Mouse (Mus musculus): ENCODE results near the gene Cpne6. TPM values are rescaled to one million over a fixed set of nuclear protein-coding genes. Genes with fewer than 3 reads are reported as not detected.

The Cpne6 gene
- polyA plus RNA-seq, 1 experiment: 0.06 TPM

GRCm38 (mm10) chr14:55563249-55563648 lies 53.0 kb downstream of the Cpne6 start:
- H3K36me3 ChIP-seq (ENCODE audit: control insufficient read depth, insufficient read depth, low read length): peaks cover 11% of the 10 kb centered on the region
- H3K4me3 ChIP-seq (ENCODE audit: control insufficient read depth, low read depth, low read length): no peak overlapping the region

GRCm38 (mm10) chr14:55565748-55566147 lies 55.5 kb downstream of the Cpne6 start:
- H3K36me3 ChIP-seq (ENCODE audit: control insufficient read depth, insufficient read depth, low read length): peaks cover 11% of the 10 kb centered on the region
- TF ChIP-seq POLR2A (IDR thresholded peaks at IDR 0.05; ENCODE audit: control insufficient read depth, low read depth, low read length) (no peak), CTCF (IDR thresholded peaks at IDR 0.05; ENCODE audit: control insufficient read depth, insufficient read depth, insufficient replicate concordance, low read depth, low read length) (no peak)
- H3K27ac ChIP-seq (ENCODE audit: control insufficient read depth, insufficient read depth, low read depth, low read length): no peak overlapping the region

More at GRCm38 (mm10) chr14:55563249-55563648, 53.0 kb downstream of the Cpne6 start:
- peaks cover 12% of the 10 kb centered on the region for H3K4me1 ChIP-seq (ENCODE audit: control insufficient read depth, insufficient read depth, low read length)
- TF ChIP-seq POLR2A (IDR thresholded peaks at IDR 0.05; ENCODE audit: control insufficient read depth, low read depth, low read length): no peak
- no peak for TF ChIP-seq CTCF (IDR thresholded peaks at IDR 0.05; ENCODE audit: control insufficient read depth, insufficient read depth, insufficient replicate concordance, low read depth, low read length)
- H3K27me3 ChIP-seq (ENCODE audit: control insufficient read depth, insufficient read depth, low read length): no peaks in the 10 kb centered on the region
- no peak overlapping the region; the same call in 1 of the 2 replicates for H3K27ac ChIP-seq (ENCODE audit: control insufficient read depth, insufficient read depth, low read depth, low read length)

More at GRCm38 (mm10) chr14:55565748-55566147, 55.5 kb downstream of the Cpne6 start:
- no peak overlapping the region for H3K4me3 ChIP-seq (ENCODE audit: control insufficient read depth, low read depth, low read length)
- peaks cover 12% of the 10 kb centered on the region for H3K4me1 ChIP-seq (ENCODE audit: control insufficient read depth, insufficient read depth, low read length)
- H3K27me3 ChIP-seq (ENCODE audit: control insufficient read depth, insufficient read depth, low read length): no peaks in the 10 kb centered on the region

Other genes with a start within 250 kb of the Cpne6 start
- 27.2 and 28.8 TPM in 2 replicates for gene Dhrs4, start 31.7 kb upstream of the Cpne6 start, polyA plus RNA-seq (2012; rRNA removed)
- 1.8 and 1.9 TPM in 2 replicates for gene Carmil3, start 19.8 kb upstream of the Cpne6 start, polyA plus RNA-seq (2012; rRNA removed)
- 0.20 and 0.37 TPM in 2 replicates for gene Nrl, start 14.5 kb downstream of the Cpne6 start, polyA plus RNA-seq (2012; rRNA removed)
- gene Pck2, start 29.8 kb downstream of the Cpne6 start, polyA plus RNA-seq (2012; rRNA removed): 2.8 and 5.7 TPM in 2 replicates
- 54.5 and 60.7 TPM in 2 replicates for gene Dcaf11, start 49.6 kb downstream of the Cpne6 start, polyA plus RNA-seq (2012; rRNA removed)
- 2.1 and 2.3 TPM in 2 replicates for gene A730061H03Rik, start 50.0 kb downstream of the Cpne6 start, polyA plus RNA-seq (2012; rRNA removed)
- 40.2 and 52.7 TPM in 2 replicates for gene Fitm1, start 65.2 kb downstream of the Cpne6 start, polyA plus RNA-seq (2012; rRNA removed)
- gene Psme1, start 67.7 kb downstream of the Cpne6 start, polyA plus RNA-seq (2012; rRNA removed): 7.6 and 8.4 TPM in 2 replicates
- gene Emc9, start 74.9 kb downstream of the Cpne6 start, polyA plus RNA-seq (2012; rRNA removed): 5.8 and 6.4 TPM in 2 replicates
- gene Psme2, start 80.7 kb downstream of the Cpne6 start, polyA plus RNA-seq (2012; rRNA removed): 10.2 and 14.9 TPM in 2 replicates
- gene Rnf31, start 81.3 kb downstream of the Cpne6 start, polyA plus RNA-seq (2012; rRNA removed): 7.8 and 8.9 TPM in 2 replicates
- 4.1 and 4.4 TPM in 2 replicates for gene Irf9, start 93.1 kb downstream of the Cpne6 start, polyA plus RNA-seq (2012; rRNA removed)
- 65.8 and 78.1 TPM in 2 replicates for gene Rec8, start 107.6 kb downstream of the Cpne6 start, polyA plus RNA-seq (2012; rRNA removed)
- 519 and 558 TPM in 2 replicates for gene Ipo4, start 125.5 kb downstream of the Cpne6 start, polyA plus RNA-seq (2012; rRNA removed)
- gene Gm49378, start 127.5 kb downstream of the Cpne6 start, polyA plus RNA-seq (2012; rRNA removed): 1.9 and 2.1 TPM in 2 replicates
- 18.2 and 21.3 TPM in 2 replicates for gene Tm9sf1, start 133.4 kb downstream of the Cpne6 start, polyA plus RNA-seq (2012; rRNA removed)
- gene Tssk4, start 139.7 kb downstream of the Cpne6 start, polyA plus RNA-seq (2012; rRNA removed): 197 and 200 TPM in 2 replicates
- gene Mdp1, start 150.1 kb downstream of the Cpne6 start, polyA plus RNA-seq (2012; rRNA removed): 4.1 TPM in 2 replicates
- 29.6 and 35.9 TPM in 2 replicates for gene Gmpr2, start 161.5 kb downstream of the Cpne6 start, polyA plus RNA-seq (2012; rRNA removed)
- gene Nedd8, start 161.7 kb downstream of the Cpne6 start, polyA plus RNA-seq (2012; rRNA removed): 196 and 222 TPM in 2 replicates
- 26.8 and 30.0 TPM in 2 replicates for gene Tinf2, start 171.4 kb downstream of the Cpne6 start, polyA plus RNA-seq (2012; rRNA removed)
- 0.27 and 0.65 TPM in 2 replicates for gene Tgm1, start 203.5 kb downstream of the Cpne6 start, polyA plus RNA-seq (2012; rRNA removed)
- 40.9 and 41.4 TPM in 2 replicates for gene Rabggta, start 211.8 kb downstream of the Cpne6 start, polyA plus RNA-seq (2012; rRNA removed)
- 322 and 330 TPM in 2 replicates for gene Dhrs1, start 235.2 kb downstream of the Cpne6 start, polyA plus RNA-seq (2012; rRNA removed)
- 142 and 144 TPM in 2 replicates for gene Nop9, start 235.2 kb downstream of the Cpne6 start, polyA plus RNA-seq (2012; rRNA removed)
- gene Cideb, start 248.0 kb downstream of the Cpne6 start, polyA plus RNA-seq (2012; rRNA removed): 0.13 TPM in 1 of 2 replicates, not detected in the other